8 mouse cellular contexts compared by ENCODE assay signal in the genomic region with DNA sequence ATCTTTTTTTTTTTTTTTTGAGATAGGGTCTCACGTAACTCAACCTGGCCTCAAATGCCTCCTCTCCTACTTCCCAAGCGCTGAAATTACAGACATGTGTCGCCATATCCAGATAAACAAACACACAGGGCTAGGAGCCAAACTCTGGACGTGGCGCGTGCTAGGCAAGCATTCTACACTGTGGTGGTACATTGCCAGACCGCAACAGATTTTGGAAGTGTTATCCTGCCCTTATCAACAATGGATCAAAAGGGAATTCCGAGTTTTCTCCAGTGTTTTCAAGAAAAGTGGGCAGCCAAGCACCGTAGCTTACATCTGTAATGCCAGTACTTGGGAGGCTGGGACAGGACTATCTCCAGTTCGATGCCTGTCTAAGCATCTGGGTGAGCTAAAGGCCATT. TPM values are rescaled to one million over a fixed set of nuclear protein-coding genes. Genes with fewer than 3 reads are reported as not detected.
DNase-seq lines count a peak whose midpoint lies in the region; ATAC-seq and TF ChIP-seq lines count a peak whose summit lies in the region.

No protein-coding gene starts in this region.

- H3K4me2 ChIP-seq in limb, embryonic 14.5 days (replicated peaks; ENCODE audit: low read depth, low read length, severe bottlenecking), result peak overlapping the region; percentile 79

- ATAC-seq in limb, embryonic 14.5 days (ENCODE audit: low FRiP score, low read depth), result no peak

- TF ChIP-seq CTCF in spleen, adult 2 months (IDR thresholded peaks at IDR 0.05; ENCODE audit: extremely low read depth, insufficient read depth, insufficient read length, insufficient replicate concordance), result no peak

- peak overlapping the region; percentile 66 for H3K9ac ChIP-seq in limb, embryonic 14.5 days (ENCODE audit: low read depth, low read length, severe bottlenecking)

- intact Hi-C loops in gastrocnemius, postnatal 14 days (cut with DNase I; ENCODE audit: low total_unique reads), result no loop called here

- no peak overlapping the region for H3K27ac ChIP-seq in spleen, adult 2 months (ENCODE audit: insufficient read depth, low read length)
- no peak overlapping the region for H3K27ac ChIP-seq in limb, embryonic 14.5 days (replicated peaks; ENCODE audit: low read depth, low read length)

- no peak for TF ChIP-seq POLR2A in spleen, adult 2 months (IDR thresholded peaks at IDR 0.05; ENCODE audit: low read depth, low read length)
- no peak for TF ChIP-seq POLR2A in limb, embryonic 14.5 days (IDR thresholded peaks at IDR 0.05; ENCODE audit: borderline replicate concordance, extremely low read depth, insufficient read depth, insufficient read length)

- peak overlapping the region; percentile 78 for H3K4me3 ChIP-seq in spleen, adult 2 months (ENCODE audit: extremely low read depth, insufficient read depth, insufficient read length)
- H3K4me3 ChIP-seq in limb, embryonic 14.5 days (replicated peaks; ENCODE audit: low read length), result peak overlapping the region; percentile 70

- H3K27me3 ChIP-seq in spleen, adult 2 months (ENCODE audit: control insufficient read depth, insufficient read depth, low read length), result no peaks in the 10 kb centered on the region
- no peaks in the 10 kb centered on the region for H3K27me3 ChIP-seq in limb, embryonic 14.5 days (ENCODE audit: control insufficient read depth, insufficient read depth, low read length)

- peaks cover 4% of the 10 kb centered on the region; the same call in 1 of the 2 replicates for H3K4me1 ChIP-seq in spleen, adult 2 months (ENCODE audit: control insufficient read depth, insufficient read depth, insufficient read length)
- peaks cover 12% of the 10 kb centered on the region for H3K4me1 ChIP-seq in limb, embryonic 14.5 days (ENCODE audit: control insufficient read depth, insufficient read depth, low read length)

- WGBS in spleen, adult 2 months, result 41% methylated on average over 10 of the region's 10 CpGs
- WGBS in limb, embryonic 14.5 days, result 39% methylated on average over 10 of the region's 10 CpGs

- no peaks in the 10 kb centered on the region for H3K9me3 ChIP-seq in limb, embryonic 14.5 days (ENCODE audit: control insufficient read depth, low read length)

- peaks cover 1% of the 10 kb centered on the region; the same call in 1 of the 2 replicates for H3K36me3 ChIP-seq in spleen, adult 2 months (ENCODE audit: control insufficient read depth, insufficient read depth, low read length)
- peaks cover 14% of the 10 kb centered on the region for H3K36me3 ChIP-seq in limb, embryonic 14.5 days (ENCODE audit: control insufficient read depth, insufficient read depth, low read length)

- peak; percentile 67 for DNase-seq in cerebellum, adult 9-10 months
- DNase-seq in cerebellum, postnatal 4 days (ENCODE audit: low spot score in 2 of 2), result no peak
- no peak for DNase-seq in spleen, adult 2 months (ENCODE audit: low read depth in 1 of 2, low spot score in 2 of 2)
- DNase-seq in spleen, adult 12 weeks (ENCODE audit: low spot score), result no peak
- no peak for DNase-seq in limb, embryonic 14.5 days (ENCODE audit: low spot score)
- no peak for DNase-seq in ovary, postnatal 14 days (ENCODE audit: low spot score)
- DNase-seq in gastrocnemius, postnatal 14 days, result no peak
- no peak for DNase-seq in right cerebral cortex, postnatal 10 days (ENCODE audit: low spot score in 2 of 2)

RNA-seq across cellular contexts. Expression of gene Bckdha, which starts 1.0 kb away (rescaled TPM):
- 81.4 and 108 TPM in 2 replicates for polyA plus RNA-seq in spleen, adult 2 months (2012; rRNA removed)
- 67.0 and 91.1 TPM in 2 replicates for polyA plus RNA-seq in limb, embryonic 14.5 days (2012; rRNA removed)
- 54.2 and 59.8 TPM in 2 replicates for polyA plus RNA-seq in limb, embryonic 14.5 days (2014; fragmentation: Nextera tagmentation; extraction: Ambion mirVana)
- total RNA-seq in gastrocnemius, postnatal 14 days (2021), result 10 to 100 TPM; 58.0 to 78.3 TPM

RNA-seq across cellular contexts. Expression of gene Exosc5, which starts 1.2 kb away (rescaled TPM):
- polyA plus RNA-seq in spleen, adult 2 months (2012; rRNA removed), result 79.5 and 111 TPM in 2 replicates
- 64.9 and 77.1 TPM in 2 replicates for polyA plus RNA-seq in limb, embryonic 14.5 days (2012; rRNA removed)
- polyA plus RNA-seq in limb, embryonic 14.5 days (2014; fragmentation: Nextera tagmentation; extraction: Ambion mirVana), result 63.0 and 71.2 TPM in 2 replicates
- total RNA-seq in gastrocnemius, postnatal 14 days (2021), result 10 to 100 TPM; 21.3 to 21.6 TPM

RNA-seq across cellular contexts. Expression of gene Tmem91, which starts 17.2 kb away (rescaled TPM):
- 0.35 and 0.61 TPM in 2 replicates for polyA plus RNA-seq in spleen, adult 2 months (2012; rRNA removed)
- polyA plus RNA-seq in limb, embryonic 14.5 days (2012; rRNA removed), result 1.7 and 2.7 TPM in 2 replicates
- polyA plus RNA-seq in limb, embryonic 14.5 days (2014; fragmentation: Nextera tagmentation; extraction: Ambion mirVana), result 3.2 and 3.6 TPM in 2 replicates
- under 1 TPM in 1 of 2 experiments, not detected in 1; 0.35 TPM for total RNA-seq in gastrocnemius, postnatal 14 days (2021)

RNA-seq across cellular contexts. Expression of gene B9d2, which starts 22.8 kb away (rescaled TPM):
- 72.0 and 108 TPM in 2 replicates for polyA plus RNA-seq in spleen, adult 2 months (2012; rRNA removed)
- polyA plus RNA-seq in limb, embryonic 14.5 days (2012; rRNA removed), result 28.1 and 39.7 TPM in 2 replicates
- 25.1 and 29.2 TPM in 2 replicates for polyA plus RNA-seq in limb, embryonic 14.5 days (2014; fragmentation: Nextera tagmentation; extraction: Ambion mirVana)
- total RNA-seq in gastrocnemius, postnatal 14 days (2021), result 10 to 100 TPM in 1 of 2 experiments, 1 to 10 TPM in 1; 9.7 to 11.3 TPM

RNA-seq across cellular contexts. Expression of gene Tgfb1, which starts 29.0 kb away (rescaled TPM):
- 152 and 179 TPM in 2 replicates for polyA plus RNA-seq in spleen, adult 2 months (2012; rRNA removed)
- 16.8 and 19.1 TPM in 2 replicates for polyA plus RNA-seq in limb, embryonic 14.5 days (2012; rRNA removed)
- polyA plus RNA-seq in limb, embryonic 14.5 days (2014; fragmentation: Nextera tagmentation; extraction: Ambion mirVana), result 2.5 and 3.6 TPM in 2 replicates
- 10 to 100 TPM; 13.8 to 14.4 TPM for total RNA-seq in gastrocnemius, postnatal 14 days (2021)
